Mouse (Mus musculus): ENCODE data around the gene Arfip2. TPM values are rescaled to one million over a fixed set of nuclear protein-coding genes. Genes with fewer than 3 reads are reported as not detected.

Gene Arfip2
- total and polyA plus RNA-seq, 3 experiments: 55.5 to 76.9 (median 65.4) TPM

GRCm38 (mm10) chr7:105614400-105614799 is 25.8 kb downstream of the Arfip2 start:
- no peak for DNase-seq

GRCm38 (mm10) chr7:105611767-105612166 is 28.4 kb downstream of the Arfip2 start:
- DNase-seq: no peak

GRCm38 (mm10) chr7:105608467-105608866 is 31.7 kb downstream of the Arfip2 start:
- DNase-seq: no peak

- DNase-seq: peak; percentile 76
Measured at GRCm38 (mm10) chr7:105602860-105603623, 37.2 kb downstream of the Arfip2 start.

GRCm38 (mm10) chr7:105590097-105590496 is 50.1 kb downstream of the Arfip2 start:
- no peak for DNase-seq

- DNase-seq: no peak
Measured at GRCm38 (mm10) chr7:105588325-105588912, 51.8 kb downstream of the Arfip2 start.

Other genes with a start within 250 kb of the Arfip2 start
- gene Fam160a2, start 240.4 kb downstream of the Arfip2 start, total RNA-seq (2021): 10 to 100 TPM; 18.5 to 25.5 TPM
- gene Fam160a2, start 240.4 kb downstream of the Arfip2 start, polyA plus RNA-seq (2012; rRNA removed): 50.5 and 54.7 TPM in 2 replicates
- gene Cnga4, start 235.8 kb downstream of the Arfip2 start, total RNA-seq (2021): not detected
- gene Cnga4, start 235.8 kb downstream of the Arfip2 start, polyA plus RNA-seq (2012; rRNA removed): 0.13 and 0.26 TPM in 2 replicates
- not detected for gene Cckbr, start 214.7 kb downstream of the Arfip2 start, total RNA-seq (2021)
- 0.04 and 0.10 TPM in 2 replicates for gene Cckbr, start 214.7 kb downstream of the Arfip2 start, polyA plus RNA-seq (2012; rRNA removed)
- 10 to 100 TPM; 71.0 to 90.9 TPM for gene Cavin3, start 158.1 kb downstream of the Arfip2 start, total RNA-seq (2021)
- 158 and 163 TPM in 2 replicates for gene Cavin3, start 158.1 kb downstream of the Arfip2 start, polyA plus RNA-seq (2012; rRNA removed)
- 10 to 100 TPM; 56.2 to 68.5 TPM for gene Smpd1, start 86.1 kb downstream of the Arfip2 start, total RNA-seq (2021)
- 74.0 and 75.4 TPM in 2 replicates for gene Smpd1, start 86.1 kb downstream of the Arfip2 start, polyA plus RNA-seq (2012; rRNA removed)
- 10 to 100 TPM; 12.0 to 22.4 TPM for gene Apbb1, start 58.8 kb downstream of the Arfip2 start, total RNA-seq (2021)
- 49.1 and 61.8 TPM in 2 replicates for gene Apbb1, start 58.8 kb downstream of the Arfip2 start, polyA plus RNA-seq (2012; rRNA removed)
- gene Hpx, start 40.3 kb downstream of the Arfip2 start, total RNA-seq (2021): 1 to 10 TPM in 1 of 2 experiments, under 1 TPM in 1; 0.52 to 7.0 TPM
- 0.25 and 2.0 TPM in 2 replicates for gene Hpx, start 40.3 kb downstream of the Arfip2 start, polyA plus RNA-seq (2012; rRNA removed)
- gene Trim3, start 6.8 kb downstream of the Arfip2 start, total RNA-seq (2021): 10 to 100 TPM; 24.2 to 33.8 TPM
- 34.6 and 36.2 TPM in 2 replicates for gene Trim3, start 6.8 kb downstream of the Arfip2 start, polyA plus RNA-seq (2012; rRNA removed)
- gene Timm10b, start 360 bp downstream of the Arfip2 start, total RNA-seq (2021): 100 to 1,000 TPM; 110 to 128 TPM
- gene Timm10b, start 360 bp downstream of the Arfip2 start, polyA plus RNA-seq (2012; rRNA removed): 120 and 145 TPM in 2 replicates
- gene Gm45799, start 136 bp upstream of the Arfip2 start, total RNA-seq (2021): 1 to 10 TPM; 7.4 to 8.9 TPM
- 562 and 695 TPM in 2 replicates for gene Gm45799, start 136 bp upstream of the Arfip2 start, polyA plus RNA-seq (2012; rRNA removed)
- gene Dnhd1, start 10.4 kb upstream of the Arfip2 start, total RNA-seq (2021): 1 to 10 TPM; 2.3 to 2.7 TPM
- 1.3 and 1.5 TPM in 2 replicates for gene Dnhd1, start 10.4 kb upstream of the Arfip2 start, polyA plus RNA-seq (2012; rRNA removed)
- gene Ilk, start 96.2 kb upstream of the Arfip2 start, total RNA-seq (2021): 100 to 1,000 TPM; 139 to 166 TPM
- 82.1 and 87.8 TPM in 2 replicates for gene Ilk, start 96.2 kb upstream of the Arfip2 start, polyA plus RNA-seq (2012; rRNA removed)
- 10 to 100 TPM; 14.8 to 17.6 TPM for gene Rrp8, start 97.0 kb upstream of the Arfip2 start, total RNA-seq (2021)
- gene Rrp8, start 97.0 kb upstream of the Arfip2 start, polyA plus RNA-seq (2012; rRNA removed): 7.9 and 9.2 TPM in 2 replicates
- gene Taf10, start 103.9 kb upstream of the Arfip2 start, total RNA-seq (2021): 100 to 1,000 TPM; 231 to 239 TPM
- gene Taf10, start 103.9 kb upstream of the Arfip2 start, polyA plus RNA-seq (2012; rRNA removed): 639 and 733 TPM in 2 replicates
- gene Tpp1, start 111.8 kb upstream of the Arfip2 start, total RNA-seq (2021): 100 to 1,000 TPM; 113 to 129 TPM
- 200 and 305 TPM in 2 replicates for gene Tpp1, start 111.8 kb upstream of the Arfip2 start, polyA plus RNA-seq (2012; rRNA removed)
- gene Dchs1, start 147.2 kb upstream of the Arfip2 start, total RNA-seq (2021): 1 to 10 TPM; 4.4 to 8.2 TPM
- gene Dchs1, start 147.2 kb upstream of the Arfip2 start, polyA plus RNA-seq (2012; rRNA removed): 8.2 and 9.5 TPM in 2 replicates
- gene Mrpl17, start 170.7 kb upstream of the Arfip2 start, total RNA-seq (2021): 100 to 1,000 TPM; 176 to 221 TPM
- 252 and 278 TPM in 2 replicates for gene Mrpl17, start 170.7 kb upstream of the Arfip2 start, polyA plus RNA-seq (2012; rRNA removed)